Mouse (Mus musculus) limb, embryonic 11.5 days (tissue): ENCODE results near the gene Pkp1. TPM values are rescaled to one million over a fixed set of nuclear protein-coding genes. Genes with fewer than 3 reads are reported as not detected.

Experiments
- ATAC-seq: fragments of 200-750 bp; cut with Nextera tagmentation; 2 replicates; pipeline ENCODE4 v1.8.0; 2017; ENCODE audit warnings: low read depth; ENCODE audit not compliant: insufficient number of reproducible peaks, low FRiP score, low TSS enrichment
- DNase-seq: peaks from one replicate; pipeline ENCODE4 v3.0.0-alpha.2; 2015; ENCODE audit warnings: low spot score
- H3K27ac ChIP-seq: fragments of 300-500 bp; sonication (generic); replicated peaks from 2 replicates; pipeline ENCODE4 v1.5.1; 2014; ENCODE audit warnings: low read depth, mild to moderate bottlenecking, low read length
- H3K27me3 ChIP-seq: fragments of 300-500 bp; sonication (generic); 2 replicates; pipeline ENCODE4 v1.6.1; 2014; ENCODE audit warnings: mild to moderate bottlenecking, low read length, mixed read lengths; ENCODE audit not compliant: control insufficient read depth, insufficient read depth
- H3K36me3 ChIP-seq: fragments of 300-500 bp; sonication (generic); 2 replicates; pipeline ENCODE4 v1.6.1; 2014; ENCODE audit warnings: mild to moderate bottlenecking, low read length, moderate library complexity, mixed read lengths; ENCODE audit not compliant: control insufficient read depth, insufficient read depth
- H3K4me1 ChIP-seq: fragments of 300-500 bp; sonication (generic); 2 replicates; pipeline ENCODE4 v1.6.1; 2014; ENCODE audit warnings: low read length, mixed read lengths; ENCODE audit not compliant: control insufficient read depth, insufficient read depth
- H3K4me2 ChIP-seq: fragments of 300-500 bp; sonication (generic); 2 replicates; pipeline ENCODE4 v1.6.1; 2014; ENCODE audit warnings: low read depth, mild to moderate bottlenecking, moderate library complexity; ENCODE audit not compliant: severe bottlenecking
- H3K4me3 ChIP-seq: fragments of 300-500 bp; sonication (generic); 2 replicates; pipeline ENCODE4 v1.5.1; 2014; ENCODE audit warnings: low read depth, low read length
- H3K9ac ChIP-seq: fragments of 300-500 bp; sonication (generic); 2 replicates; pipeline ENCODE4 v1.6.1; 2014; ENCODE audit warnings: mild to moderate bottlenecking, low read length
- H3K9me3 ChIP-seq: fragments of 300-500 bp; sonication (generic); 2 replicates; pipeline ENCODE4 v1.6.1; 2016; ENCODE audit warnings: low read length; ENCODE audit not compliant: control insufficient read depth
- WGBS: fragments of 180-500 bp; shearing (Covaris S2); extraction: QIAGEN DNeasy Blood & Tissue Kit; methylation state at CpG from one replicate; pipeline ENCODE4 v1.1.7; 2014; 5-methylcytosine and 5-hydroxymethylcytosine counted together
- polyA plus RNA-seq: library from polyadenylated mRNA; unstranded; fragments of >200 nt; fragmentation: Nextera tagmentation; extraction: Ambion mirVana; gene quantifications from 2 replicates; pipeline ENCODE4 v1.2.1, GENCODE M21; 2014

The Pkp1 gene
- polyA plus RNA-seq, 1 experiment from 2014 or later, result 0.79 TPM

DNA sequence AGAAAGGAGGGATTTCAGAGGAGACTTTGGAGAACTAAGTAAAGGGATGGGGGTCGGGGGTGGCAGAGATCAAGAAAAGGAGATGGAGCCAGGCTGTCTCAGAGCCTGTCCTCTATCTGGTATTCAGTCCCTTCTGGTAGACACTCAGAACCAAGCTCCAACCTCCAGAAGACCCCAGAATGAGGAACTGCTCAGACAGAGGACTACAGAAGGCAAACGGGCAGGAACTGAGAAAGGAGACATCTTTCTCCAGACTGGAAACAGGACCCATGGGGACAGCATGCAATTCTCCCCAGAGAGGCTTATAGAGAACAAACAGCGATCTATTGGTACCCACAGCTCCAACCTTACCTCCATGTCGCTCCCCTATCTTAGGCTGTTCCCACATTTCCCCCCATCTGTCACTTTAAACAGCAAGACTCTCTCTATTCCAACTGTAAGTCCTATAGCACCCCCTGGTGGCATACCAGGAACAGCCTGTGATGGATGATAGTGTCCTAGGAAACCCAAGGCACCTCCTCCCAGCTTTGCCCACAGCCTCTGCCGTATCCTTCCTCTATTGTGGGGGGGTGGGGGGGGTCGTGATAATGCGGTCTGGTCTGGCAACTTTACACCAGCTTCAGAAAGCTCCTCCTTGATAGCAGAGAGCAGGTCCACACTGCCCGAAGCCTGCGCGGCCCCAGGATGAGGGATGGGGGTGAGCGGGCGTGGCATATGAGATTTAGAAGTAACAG, 25.7 kb upstream of the Pkp1 start:
- WGBS, result 44% methylated on average over 12 of the region's 12 CpGs
- no peak overlapping the region for H3K9ac ChIP-seq
- ATAC-seq (no peak; the same call in 1 of the 2 replicates), DNase-seq (peak; percentile 85)
- no peak overlapping the region for H3K4me3 ChIP-seq
- no peaks in the 10 kb centered on the region for H3K9me3 ChIP-seq
- no peaks in the 10 kb centered on the region for H3K27me3 ChIP-seq
- H3K4me2 ChIP-seq, result no peak overlapping the region
- H3K27ac ChIP-seq, result no peak overlapping the region
- no peaks in the 10 kb centered on the region for H3K4me1 ChIP-seq
- no peaks in the 10 kb centered on the region for H3K36me3 ChIP-seq

- DNase-seq (no peak), ATAC-seq (no peak)
- H3K4me3 ChIP-seq, result no peak overlapping the region
- no peaks in the 10 kb centered on the region for H3K4me1 ChIP-seq
- no peak overlapping the region for H3K27ac ChIP-seq
- no peak overlapping the region for H3K9ac ChIP-seq
- H3K4me2 ChIP-seq, result no peak overlapping the region
- no peaks in the 10 kb centered on the region for H3K36me3 ChIP-seq
- WGBS, result 100% methylated on average over 2 of the region's 2 CpGs
- H3K9me3 ChIP-seq, result no peaks in the 10 kb centered on the region
- H3K27me3 ChIP-seq, result no peaks in the 10 kb centered on the region
Measured at GRCm38 (mm10) chr1:135943713-135944112, 24.7 kb upstream of the Pkp1 start.

DNA sequence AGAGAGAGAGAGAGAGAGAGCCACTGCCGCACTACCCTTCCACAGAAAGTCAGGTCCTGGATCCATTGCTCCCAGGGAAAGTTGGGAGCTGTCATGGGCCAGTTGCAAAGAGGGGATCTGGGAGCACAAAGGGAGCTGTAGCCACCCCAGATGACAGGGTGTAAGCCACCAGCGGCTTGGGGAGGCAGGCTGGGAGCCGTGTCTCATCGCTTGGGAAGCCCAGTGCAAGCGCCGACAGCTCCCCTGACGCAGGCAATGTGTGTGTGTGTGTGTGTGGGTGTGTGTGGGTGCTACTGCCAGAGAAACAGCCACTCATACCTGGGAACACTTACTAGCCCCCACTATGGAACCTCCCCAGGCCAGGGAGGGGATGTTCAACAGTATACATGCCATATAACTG, 23.1 kb upstream of the Pkp1 start:
- ATAC-seq, result no peak
- Histone ChIP-seq H3K27me3 (no peaks in the 10 kb centered on the region), H3K27ac (no peak overlapping the region)

GRCm38 (mm10) chr1:135941259-135942006, 22.4 kb upstream of the Pkp1 start:
- H3K36me3 ChIP-seq, result no peaks in the 10 kb centered on the region
- H3K9me3 ChIP-seq, result no peaks in the 10 kb centered on the region
- H3K9ac ChIP-seq, result no peak overlapping the region
- H3K27me3 ChIP-seq, result no peaks in the 10 kb centered on the region
- no peak overlapping the region for H3K4me2 ChIP-seq
- no peak overlapping the region for H3K27ac ChIP-seq
- 59% methylated on average over 6 of the region's 6 CpGs for WGBS
- H3K4me3 ChIP-seq, result no peak overlapping the region
- ATAC-seq (no peak), DNase-seq (no peak)
- no peaks in the 10 kb centered on the region for H3K4me1 ChIP-seq

More for the DNA sequence above, 23.1 kb upstream of the Pkp1 start:
- H3K4me3 ChIP-seq, result no peak overlapping the region
- H3K9ac ChIP-seq, result no peak overlapping the region
- no peak overlapping the region for H3K4me2 ChIP-seq
- H3K36me3 ChIP-seq, result no peaks in the 10 kb centered on the region
- WGBS, result 25% methylated on average over 7 of the region's 7 CpGs
- DNase-seq, result no peak
- no peaks in the 10 kb centered on the region for H3K9me3 ChIP-seq
- no peaks in the 10 kb centered on the region for H3K4me1 ChIP-seq

DNA sequence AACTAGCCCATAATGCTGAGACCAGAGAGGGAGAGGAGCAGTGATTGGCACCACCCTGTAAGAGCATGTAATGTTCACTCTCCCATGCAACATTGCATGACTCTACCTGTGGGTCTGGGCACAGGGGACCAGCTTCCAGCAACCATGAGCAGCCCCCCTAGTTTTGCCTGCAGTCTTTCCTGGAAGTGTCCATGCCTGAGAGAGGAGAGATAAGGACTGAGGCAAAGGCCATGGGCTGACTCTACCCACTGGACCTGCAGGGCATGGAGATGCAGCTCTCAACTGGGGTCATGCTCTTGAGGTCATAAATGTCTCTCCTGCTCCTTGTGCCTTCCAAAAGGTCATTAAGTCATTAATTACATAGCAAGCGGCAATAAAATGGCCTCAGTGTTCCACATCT, 17.1 kb upstream of the Pkp1 start:
- H3K27ac ChIP-seq, result no peak overlapping the region
- no peak overlapping the region for H3K4me3 ChIP-seq
- no peak overlapping the region for H3K9ac ChIP-seq
- no peaks in the 10 kb centered on the region for H3K27me3 ChIP-seq
- H3K9me3 ChIP-seq, result no peaks in the 10 kb centered on the region
- DNase-seq (no peak), ATAC-seq (no peak)
- WGBS, result 39% methylated on average over 1 of the region's 1 CpGs
- no peak overlapping the region for H3K4me2 ChIP-seq
- H3K4me1 ChIP-seq, result no peaks in the 10 kb centered on the region
- H3K36me3 ChIP-seq, result no peaks in the 10 kb centered on the region

GRCm38 (mm10) chr1:135933704-135934293, 14.8 kb upstream of the Pkp1 start:
- ATAC-seq (no peak), DNase-seq (no peak)
- H3K4me1 ChIP-seq, result no peaks in the 10 kb centered on the region
- no peaks in the 10 kb centered on the region for H3K9me3 ChIP-seq
- H3K4me2 ChIP-seq, result no peak overlapping the region
- H3K27me3 ChIP-seq, result no peaks in the 10 kb centered on the region
- no peaks in the 10 kb centered on the region for H3K36me3 ChIP-seq
- WGBS, result 79% methylated on average over 18 of the region's 18 CpGs
- H3K4me3 ChIP-seq, result no peak overlapping the region
- no peak overlapping the region for H3K9ac ChIP-seq
- H3K27ac ChIP-seq, result no peak overlapping the region

DNA sequence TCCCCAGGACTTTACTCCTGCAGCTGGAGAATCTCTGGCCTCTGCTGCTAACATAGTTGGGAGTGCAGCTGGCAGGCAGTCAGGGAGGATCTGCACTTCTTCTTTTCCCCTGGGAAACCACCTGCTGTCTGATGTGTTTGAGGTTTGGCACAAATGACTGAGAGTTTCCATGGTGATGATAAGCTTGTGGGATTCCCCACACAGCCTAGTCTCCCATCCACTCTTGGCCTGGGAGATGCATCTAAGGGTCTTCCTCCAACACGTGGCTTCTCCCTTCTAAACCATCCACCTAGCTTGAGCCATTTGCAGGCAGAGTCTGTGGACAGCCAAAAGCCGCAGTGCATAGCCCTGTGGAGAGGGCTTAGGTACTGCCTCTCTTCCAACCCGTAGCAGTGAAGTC, 10.9 kb upstream of the Pkp1 start:
- ATAC-seq, result no peak
- WGBS, result 50% methylated on average over 3 of the region's 3 CpGs

GRCm38 (mm10) chr1:135925848-135926247, 6.8 kb upstream of the Pkp1 start:
- H3K4me2 ChIP-seq, result no peak overlapping the region
- WGBS, result 69% methylated on average over 5 of the region's 5 CpGs
- no peak overlapping the region for H3K9ac ChIP-seq
- ATAC-seq (no peak), DNase-seq (no peak)
- no peaks in the 10 kb centered on the region for H3K36me3 ChIP-seq
- peaks cover 10% of the 10 kb centered on the region; the same call in 1 of the 2 replicates for H3K27me3 ChIP-seq
- no peaks in the 10 kb centered on the region for H3K9me3 ChIP-seq
- H3K27ac ChIP-seq, result no peak overlapping the region
- H3K4me3 ChIP-seq, result no peak overlapping the region
- no peaks in the 10 kb centered on the region for H3K4me1 ChIP-seq

More for the DNA sequence above, 10.9 kb upstream of the Pkp1 start:
- H3K36me3 ChIP-seq, result no peaks in the 10 kb centered on the region
- no peaks in the 10 kb centered on the region for H3K27me3 ChIP-seq
- no peak overlapping the region for H3K9ac ChIP-seq
- no peak overlapping the region for H3K27ac ChIP-seq
- H3K4me2 ChIP-seq, result no peak overlapping the region
- no peak overlapping the region for H3K4me3 ChIP-seq
- DNase-seq, result no peak
- no peaks in the 10 kb centered on the region for H3K4me1 ChIP-seq
- H3K9me3 ChIP-seq, result no peaks in the 10 kb centered on the region
